Mouse (Mus musculus) cortical plate, adult 2 months (tissue): ENCODE measurements around the gene Kat2b.

ENCODE experiments used
- CTCF ChIP-seq: fragments of 200-500 bp; IDR thresholded peaks from 2 replicates; pipeline ENCODE4 v1.5.1; 2011; ENCODE audit warnings: mild to moderate bottlenecking, control low read depth, low read length; ENCODE audit not compliant: insufficient read depth; ENCODE audit errors: extremely low read depth
- POLR2A ChIP-seq: fragments of 200-500 bp; IDR thresholded peaks from 2 replicates; pipeline ENCODE4 v1.6.1; 2011; ENCODE audit warnings: mild to moderate bottlenecking, low read length, control low read depth; ENCODE audit not compliant: insufficient read depth; ENCODE audit errors: extremely low read depth

DNA sequence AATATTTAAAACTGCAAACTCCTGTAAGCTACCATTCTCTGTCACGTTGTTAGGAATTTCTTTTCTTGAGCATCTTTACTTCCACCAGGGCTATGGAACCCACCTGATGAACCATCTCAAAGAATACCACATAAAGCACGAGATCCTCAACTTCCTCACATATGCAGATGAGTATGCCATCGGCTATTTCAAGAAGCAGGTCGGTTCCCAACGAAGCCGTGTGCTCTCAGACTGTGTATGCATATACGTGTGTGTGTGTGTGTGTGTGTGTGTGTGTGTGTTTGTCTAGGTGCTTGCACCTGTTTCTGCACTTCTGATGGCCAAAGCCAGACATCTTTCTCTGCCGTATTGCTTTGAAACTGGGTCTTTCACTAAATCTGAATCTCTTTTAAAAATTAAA, 92.6 kb downstream of the Kat2b start:
- TF ChIP-seq POLR2A (no peak), CTCF (no peak)
